Mouse (Mus musculus): ENCODE results near the gene Scgb2b20. TPM values are rescaled to one million over a fixed set of nuclear protein-coding genes. Genes with fewer than 3 reads are reported as not detected.
"Not testable (repeated sequence)": the region's sequence is repeated elsewhere in the genome, so short reads cannot be mapped to it uniquely, and the experiment has no call there.

Scgb2b20 gene
- total RNA-seq (2021) = not detected
- long read RNA-seq, experiment 1 = 0 reads
- long read RNA-seq, experiment 2 = 0 reads

DNA sequence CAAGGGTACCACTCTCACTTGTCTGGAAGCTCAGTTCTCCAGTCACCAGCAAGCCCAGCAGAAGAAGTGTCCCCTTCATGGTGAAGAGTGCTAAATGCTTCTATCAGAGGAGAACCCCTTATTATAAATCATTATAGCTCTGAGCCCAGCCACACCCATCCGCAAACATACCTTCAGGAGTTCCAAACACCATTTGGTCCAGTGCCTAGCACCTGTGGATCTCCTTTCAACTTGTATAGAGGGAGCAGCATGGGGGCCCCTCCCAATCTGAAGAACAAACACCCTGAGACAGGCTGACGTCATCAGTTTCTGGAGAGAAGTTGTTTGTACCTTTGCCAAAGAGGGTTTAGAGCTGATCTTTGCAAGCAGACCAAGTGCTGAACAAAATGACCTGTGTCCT lies at the start of gene Scgb2b20:
Gene Scgb2b20 (minus strand): TSS at position 101 of the 400 bp plus-strand sequence.
- not testable (repeated sequence) for DNase-seq

DNA sequence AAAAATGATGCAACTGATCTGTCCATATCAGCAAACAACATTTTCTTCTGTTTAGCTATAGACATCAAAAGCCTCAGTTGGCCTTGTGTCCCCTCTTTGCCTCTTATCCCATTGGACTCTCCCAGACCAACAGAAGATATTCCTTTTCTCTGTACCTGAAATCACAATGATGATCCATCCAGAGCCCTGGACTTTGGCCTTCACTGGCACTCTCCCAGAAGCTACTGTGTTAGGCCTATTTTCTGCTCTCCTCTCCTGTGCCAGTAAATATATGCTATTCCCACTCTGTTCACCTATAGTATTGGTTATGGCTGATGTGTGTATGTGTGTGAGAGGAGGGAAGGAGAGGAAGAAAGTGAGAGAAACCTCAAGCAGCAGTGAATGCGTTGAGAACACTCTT lies 43.6 kb upstream of the Scgb2b20 start:
- not testable (repeated sequence) for DNase-seq

DNA sequence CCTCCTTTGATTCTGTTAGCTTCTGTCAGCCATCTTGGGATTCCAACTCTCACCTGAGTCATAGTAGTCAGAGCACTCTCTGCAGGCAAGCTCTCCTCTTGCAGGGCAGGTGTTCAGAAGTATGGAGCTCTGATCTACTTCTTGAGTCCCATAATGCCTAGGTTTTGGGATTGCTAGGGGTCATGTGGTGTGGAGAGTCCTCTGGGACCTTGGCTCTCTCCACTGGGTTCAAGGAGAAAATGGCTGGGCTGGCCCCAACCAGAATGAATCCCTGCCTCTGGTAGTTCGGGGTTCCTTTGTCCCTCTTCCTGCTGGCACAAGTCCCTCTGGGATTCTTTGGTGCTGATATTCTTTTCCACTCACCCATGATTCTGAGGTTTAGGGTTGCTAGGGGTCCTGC lies 35.5 kb upstream of the Scgb2b20 start:
- DNase-seq = no peak

DNA sequence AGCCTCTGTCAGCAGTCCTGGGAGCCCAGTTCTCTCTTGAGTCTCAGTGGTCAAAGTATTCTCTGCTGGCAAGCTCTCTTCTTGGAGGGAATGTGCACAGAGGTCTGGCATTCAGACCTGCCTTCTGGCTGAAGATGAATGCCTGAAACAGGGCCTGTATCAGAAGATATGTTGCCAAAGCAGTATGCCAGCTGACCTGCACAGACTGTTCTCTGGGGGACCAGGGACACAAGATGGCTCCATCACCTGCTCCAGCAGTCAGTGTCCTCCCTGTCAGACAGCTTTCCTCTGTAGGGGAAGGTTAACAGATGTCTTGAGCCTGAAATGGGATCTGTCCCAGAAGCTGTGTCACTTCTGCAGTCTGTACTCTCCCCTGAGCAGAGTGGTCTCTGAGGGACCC lies 33.6 kb upstream of the Scgb2b20 start:
- not testable (repeated sequence) for DNase-seq

DNA sequence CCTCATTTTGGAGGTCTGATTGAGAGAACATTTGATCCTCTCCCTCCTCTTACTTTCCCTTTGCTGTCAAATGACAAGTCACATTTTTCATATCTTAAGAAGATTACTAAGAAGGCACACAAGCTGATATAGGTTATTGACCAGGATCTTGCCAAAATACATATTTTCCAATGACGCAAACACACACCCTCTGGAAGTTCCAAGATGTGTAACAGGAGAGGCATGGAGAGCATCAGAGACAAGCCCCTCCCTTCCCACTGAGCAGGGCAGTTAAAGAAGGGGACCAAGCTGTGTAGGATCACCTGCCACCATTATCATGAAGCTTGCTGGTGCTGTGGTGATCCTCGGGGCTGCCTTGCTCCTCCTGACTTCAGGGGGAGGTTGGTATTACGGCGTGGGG lies 6.8 kb upstream of the Scgb2b20 start, which contains the start of gene Scgb1b20:
Gene Scgb1b20 (plus strand): TSS at position 301 of the 400 bp plus-strand sequence.
- DNase-seq = not testable (repeated sequence)

Other genes starting within 250 kb of the Scgb2b20 start
- gene Scgb2b18, start 192.5 kb downstream of the Scgb2b20 start, total RNA-seq (2021) = not detected
- gene Scgb1b18, start 180.8 kb downstream of the Scgb2b20 start, total RNA-seq (2021) = not detected
- gene Scgb2b19, start 86.0 kb downstream of the Scgb2b20 start, total RNA-seq (2021) = not detected
- gene Scgb1b19, start 79.0 kb downstream of the Scgb2b20 start, total RNA-seq (2021) = not detected
- gene Scgb1b20, start 6.9 kb upstream of the Scgb2b20 start, total RNA-seq (2021) = not detected
- gene Scgb2b21, start 154.1 kb upstream of the Scgb2b20 start, total RNA-seq (2021) = not detected